Mouse (Mus musculus) spleen, adult 2 months (tissue): ENCODE measurements around the gene Avp.

Experiments used
- CTCF ChIP-seq: fragments of 200-500 bp; IDR thresholded peaks from 2 replicates; pipeline ENCODE4 v1.5.1; 2011; ENCODE audit warnings: mild to moderate bottlenecking, inconsistent platforms; ENCODE audit not compliant: insufficient read depth, insufficient read length, insufficient replicate concordance; ENCODE audit errors: extremely low read depth
- POLR2A ChIP-seq: fragments of 200-500 bp; IDR thresholded peaks from 2 replicates; pipeline ENCODE4 v1.6.1; 2011; ENCODE audit warnings: low read depth, low read length, inconsistent platforms

DNA sequence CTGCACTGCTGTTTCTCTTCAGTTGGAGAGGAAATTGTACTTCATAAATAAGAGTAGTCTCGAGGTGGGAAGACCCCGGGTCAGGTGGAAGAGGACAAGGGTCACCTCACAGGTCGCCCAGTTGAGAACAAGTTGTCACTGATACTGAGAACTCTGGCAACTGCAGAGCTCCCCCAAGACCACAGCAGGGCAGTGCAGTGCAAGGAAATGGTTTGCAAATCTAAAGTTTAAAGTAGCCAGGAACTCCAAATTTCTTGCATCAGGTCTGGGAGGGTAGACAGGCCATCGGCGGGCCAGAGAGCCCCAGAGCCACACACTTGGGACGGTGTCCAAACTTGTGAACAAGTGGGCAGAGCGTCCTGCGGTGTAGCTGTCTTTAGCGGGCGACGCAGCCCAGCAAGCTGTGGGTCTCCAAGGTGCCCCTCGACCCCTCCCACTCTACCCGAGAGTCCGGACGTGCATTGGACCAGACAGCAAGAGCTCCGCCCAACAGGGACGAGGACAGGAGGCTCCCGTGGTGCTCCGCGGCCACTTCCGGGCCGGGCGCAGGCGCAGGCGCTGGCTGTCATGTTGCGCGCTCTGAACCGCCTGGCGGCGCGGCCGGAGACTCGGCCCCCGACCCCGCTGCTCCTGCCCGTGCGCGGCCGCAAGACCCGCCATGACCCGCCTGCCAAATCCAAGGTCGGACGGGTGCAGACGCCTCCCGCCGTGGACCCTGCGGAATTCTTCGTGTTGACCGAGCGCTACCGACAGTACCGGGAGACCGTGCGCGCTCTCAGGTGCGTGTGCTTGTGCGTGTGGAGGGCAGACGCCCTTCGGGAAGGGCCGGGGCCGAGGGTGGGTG, 18.9 kb downstream of the Avp start, which contains the start of gene Mrps26:
- no peak for TF ChIP-seq CTCF
- peak; percentile 62 for TF ChIP-seq POLR2A
